Mouse (Mus musculus): ENCODE measurements around the gene Lcp1.

DNA sequence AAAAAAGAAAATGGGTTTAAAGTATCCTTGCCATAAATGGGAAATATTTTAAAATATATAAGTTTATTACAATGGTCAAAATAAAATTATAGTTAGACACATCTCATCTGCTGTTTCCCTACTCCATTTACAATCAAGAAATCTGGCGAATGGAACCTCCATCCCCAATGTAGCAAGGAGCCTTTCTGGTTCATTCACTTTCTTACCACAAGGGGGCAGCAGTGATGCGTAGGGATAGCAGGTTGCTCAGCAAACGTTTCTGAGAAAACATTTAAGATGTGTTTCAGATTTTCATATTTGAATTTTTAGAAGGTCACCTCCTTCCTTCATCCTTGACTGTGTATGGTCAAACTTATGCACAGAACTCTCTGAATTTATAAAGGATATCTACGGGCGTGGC lies 66.1 kb downstream of the Lcp1 start:
- TF ChIP-seq CTCF (conservative IDR thresholded peaks at IDR 0.05; ENCODE audit: low read length) (peak; percentile 83), POU5F1 (IDR thresholded peaks at IDR 0.05; ENCODE audit: borderline replicate concordance, low read length) (no peak), NANOG (IDR thresholded peaks at IDR 0.05; ENCODE audit: borderline replicate concordance, low read length) (no peak)

All from E14TG2a.4 (cell line).